35 mouse cellular contexts compared by ENCODE assay signal in genomic region chr15:47485794-47486193, GRCm38 (mm10).
DNase-seq lines count a peak whose midpoint lies in the region; ATAC-seq and TF ChIP-seq lines count a peak whose summit lies in the region.
"Had no signal": no experiment of that assay in that cellular context is flagged by ENCODE, and none has a peak within 500 bp of the region (broad histone marks: within the 10 kb centered on the region; RNA-seq: fewer than 3 reads in every experiment).

No protein-coding gene starts in this region.

- H3K4me1 ChIP-seq in liver, embryonic 11.5 days (replicated peaks; ENCODE audit: control insufficient read depth, insufficient read depth, low read length), result no peaks in the 10 kb centered on the region
- no peaks in the 10 kb centered on the region for H3K4me1 ChIP-seq in liver, postnatal 0 days (ENCODE audit: insufficient read depth)
- H3K4me1 ChIP-seq: embryonic facial prominence, embryonic 12.5 days; heart, embryonic 10.5 days; heart, embryonic 15.5 days; intestine, embryonic 15.5 days; limb, embryonic 10.5 days; limb, embryonic 15.5 days; midbrain, embryonic 10.5 days; midbrain, embryonic 15.5 days; neural tube, embryonic 15.5 days had no signal

- no peak overlapping the region for H3K9ac ChIP-seq in liver, embryonic 11.5 days (ENCODE audit: low read depth, low read length)
- H3K9ac ChIP-seq in liver, postnatal 0 days (replicated peaks), result no peak overlapping the region
- H3K9ac ChIP-seq: embryonic facial prominence, embryonic 12.5 days; heart, embryonic 15.5 days; intestine, embryonic 15.5 days; limb, embryonic 15.5 days; liver, embryonic 14.5 days; lung, embryonic 14.5 days; midbrain, embryonic 15.5 days; neural tube, embryonic 15.5 days had no signal

- no peak for ATAC-seq in liver, embryonic 11.5 days (replicated peaks; ENCODE audit: low FRiP score)
- ATAC-seq in liver, postnatal 0 days, result no peak
- ATAC-seq: activated CD4-positive, CD25-positive, alpha-beta regulatory T cell, adult 4 months; hindbrain, embryonic 16.5 days; intestine, embryonic 15.5 days; midbrain, embryonic 15.5 days had no signal

- no peaks in the 10 kb centered on the region for H3K27me3 ChIP-seq in liver, embryonic 11.5 days (replicated peaks; ENCODE audit: control insufficient read depth, insufficient read depth, low read length)
- H3K27me3 ChIP-seq in liver, postnatal 0 days (ENCODE audit: insufficient read depth, low read length), result no peaks in the 10 kb centered on the region
- H3K27me3 ChIP-seq: embryonic facial prominence, embryonic 12.5 days; heart, embryonic 15.5 days; intestine, embryonic 15.5 days; limb, embryonic 15.5 days; midbrain, embryonic 15.5 days; neural tube, embryonic 15.5 days had no signal

- no peak overlapping the region for H3K27ac ChIP-seq in liver, embryonic 11.5 days (ENCODE audit: low read depth, low read length)
- H3K27ac ChIP-seq in liver, postnatal 0 days (ENCODE audit: low read depth), result no peak overlapping the region
- H3K27ac ChIP-seq: embryonic facial prominence, embryonic 12.5 days; heart, embryonic 10.5 days; heart, embryonic 15.5 days; intestine, embryonic 15.5 days; kidney, postnatal 0 days; limb, embryonic 10.5 days; limb, embryonic 15.5 days; liver, embryonic 14.5 days; midbrain, embryonic 10.5 days; midbrain, embryonic 15.5 days; neural tube, embryonic 15.5 days had no signal

- H3K4me3 ChIP-seq in liver, embryonic 11.5 days (ENCODE audit: low read depth, low read length), result no peak overlapping the region
- H3K4me3 ChIP-seq in liver, postnatal 0 days (ENCODE audit: low read depth, low read length), result no peak overlapping the region
- H3K4me3 ChIP-seq: embryonic facial prominence, embryonic 12.5 days; heart, embryonic 10.5 days; heart, embryonic 15.5 days; intestine, embryonic 15.5 days; limb, embryonic 10.5 days; limb, embryonic 15.5 days; midbrain, embryonic 10.5 days; midbrain, embryonic 15.5 days; neural tube, embryonic 15.5 days had no signal

- peak; percentile 3 for DNase-seq in layer of hippocampus, adult 11-12 months (ENCODE audit: low spot score)
- DNase-seq in layer of hippocampus, adult 9-10 months (ENCODE audit: low spot score), result no peak
- peak; percentile 16 to 19 for DNase-seq in right cerebral cortex, adult 2 months (ENCODE audit: low spot score in 2 of 2)
- no peak for DNase-seq in right cerebral cortex, postnatal 4 days
- peak; percentile 13 to 14 for DNase-seq in left cerebral cortex, adult 9 months (ENCODE audit: low spot score in 2 of 2)
- DNase-seq in telencephalon, adult 2 months (ENCODE audit: low read depth, low spot score), result peak; percentile 70
- no peak for DNase-seq in liver, embryonic 11.5 days (ENCODE audit: low spot score)
- DNase-seq in liver, postnatal 0 days, result no peak
- DNase-seq: adrenal gland, adult 2 months; adrenal gland, postnatal 36 days; B cell, adult 2 months; cerebellum, adult 11 months; cerebellum, adult 9-10 months; cerebellum, postnatal 36 days; embryo, embryonic 11 days; gastrocnemius, postnatal 10 days; heart, adult 11 months; kidney, adult 8-10 months; kidney, postnatal 4 days; lung, embryonic 14.5 days; retina, postnatal 1 day; thymus, postnatal 14 days had no signal

- H3K4me2 ChIP-seq in liver, embryonic 11.5 days, result no peak overlapping the region
- H3K4me2 ChIP-seq in liver, postnatal 0 days (ENCODE audit: low read depth, low read length), result no peak overlapping the region
- H3K4me2 ChIP-seq: embryonic facial prominence, embryonic 12.5 days; heart, embryonic 15.5 days; intestine, embryonic 15.5 days; limb, embryonic 15.5 days; lung, embryonic 14.5 days; midbrain, embryonic 15.5 days; neural tube, embryonic 15.5 days had no signal

- 83% methylated on average over 6 of the region's 6 CpGs for WGBS in liver, embryonic 11.5 days
- 75% methylated on average over 6 of the region's 6 CpGs for WGBS in liver, postnatal 0 days (ENCODE audit: insufficient replicate concordance)

- no peak for TF ChIP-seq CTCF in liver, postnatal 0 days (IDR thresholded peaks at IDR 0.05; ENCODE audit: low read depth)

- H3K36me3 ChIP-seq in liver, embryonic 11.5 days (ENCODE audit: control insufficient read depth, insufficient read depth, low read length), result no peaks in the 10 kb centered on the region
- H3K36me3 ChIP-seq in liver, postnatal 0 days (replicated peaks; ENCODE audit: insufficient read depth, low read length), result no peaks in the 10 kb centered on the region
- H3K36me3 ChIP-seq: embryonic facial prominence, embryonic 12.5 days; heart, embryonic 10.5 days; heart, embryonic 15.5 days; intestine, embryonic 15.5 days; limb, embryonic 10.5 days; limb, embryonic 15.5 days; midbrain, embryonic 10.5 days; midbrain, embryonic 15.5 days; neural tube, embryonic 15.5 days had no signal

- no peak for TF ChIP-seq EP300 in liver, postnatal 0 days (IDR thresholded peaks at IDR 0.05; ENCODE audit: low read depth)

- H3K9me3 ChIP-seq in liver, embryonic 11.5 days (ENCODE audit: control insufficient read depth, low read length), result no peaks in the 10 kb centered on the region
- no peaks in the 10 kb centered on the region for H3K9me3 ChIP-seq in liver, postnatal 0 days (ENCODE audit: low read length)
- H3K9me3 ChIP-seq: embryonic facial prominence, embryonic 12.5 days; heart, embryonic 10.5 days; heart, embryonic 15.5 days; intestine, embryonic 15.5 days; limb, embryonic 10.5 days; limb, embryonic 15.5 days; midbrain, embryonic 10.5 days; midbrain, embryonic 15.5 days; neural tube, embryonic 15.5 days had no signal

Comparison
In these comparisons a context has a peak if more than half of its experiments do, and no peak if none do; other contexts are left out.
1. DNase-seq: peak in layer of hippocampus, adult 11-12 months (single experiment), right cerebral cortex, adult 2 months (2 of 2), left cerebral cortex, adult 9 months (2 of 2) and telencephalon, adult 2 months (single experiment); none in layer of hippocampus, adult 9-10 months (single experiment), right cerebral cortex, postnatal 4 days (single experiment), liver, embryonic 11.5 days (single experiment) and liver, postnatal 0 days (single experiment).